Mouse (Mus musculus) urinary bladder, adult 18-20 months (tissue): ENCODE measurements around the gene Mapt.
"Not testable (repeated sequence)": the region's sequence is repeated elsewhere in the genome, so short reads cannot be mapped to it uniquely, and the experiment has no call there.

Experiments used
- DNase-seq, 2 experiments: peaks; one replicate each; pipeline ENCODE4 v3.0.0; 2022; ENCODE audit warnings: low spot score in 2 of 2, mixed read lengths in 2 of 2

The Mapt gene

DNA sequence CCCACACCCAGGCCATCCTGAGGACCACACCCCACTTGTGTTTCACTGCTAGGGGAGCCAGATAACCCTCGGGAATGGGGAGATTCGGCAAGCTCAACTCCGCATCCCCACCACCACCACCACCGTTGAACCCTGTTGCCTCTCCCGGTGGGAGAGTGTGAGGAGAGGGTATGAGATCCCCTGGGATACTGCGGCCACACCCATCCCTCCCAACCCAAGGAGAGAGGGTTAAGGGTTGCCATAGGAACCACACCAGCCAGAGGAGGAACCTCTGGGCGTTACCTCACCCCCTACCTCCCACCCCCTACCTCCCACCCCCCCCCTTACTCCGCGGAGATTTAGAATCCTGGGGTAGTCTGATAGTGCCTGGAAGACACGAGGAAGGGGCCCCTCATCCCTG is 1.9 kb downstream of the Mapt start:
- DNase-seq = no peak

DNA sequence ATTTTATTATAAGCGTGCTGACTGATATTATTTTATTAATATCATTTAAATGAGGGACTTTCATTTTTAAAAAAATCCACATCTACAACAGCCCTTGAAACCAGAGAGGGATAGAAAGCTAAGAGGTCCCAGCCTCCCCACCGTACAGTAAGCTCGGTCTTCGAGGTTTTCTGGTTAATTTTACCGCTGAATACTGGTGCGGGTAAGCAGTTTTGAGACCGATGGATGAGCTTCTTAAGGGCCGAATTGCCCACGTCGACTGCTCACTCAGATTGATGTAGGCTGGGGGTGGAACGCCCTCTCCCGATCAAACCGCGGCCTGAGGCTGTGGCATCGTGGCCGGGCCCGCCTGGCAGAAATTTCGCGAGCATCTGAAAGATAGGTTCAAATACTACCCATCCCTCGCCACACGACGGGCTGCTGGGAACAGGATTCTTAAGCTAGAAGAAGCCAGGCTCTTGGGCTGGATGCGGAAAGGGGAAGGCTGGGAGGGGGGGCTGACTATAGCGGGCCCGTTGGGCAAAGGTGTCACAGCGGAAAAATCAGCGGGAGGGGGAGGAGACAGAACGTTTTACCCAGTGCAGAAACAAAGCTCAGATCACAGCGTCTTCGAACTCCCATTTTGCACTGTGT is 2.5 kb downstream of the Mapt start:
- DNase-seq = no peak

- DNase-seq = no peak
Observed at GRCm38 (mm10) chr11:104234680-104235079, 3.5 kb downstream of the Mapt start.

- DNase-seq = no peak
Observed at GRCm38 (mm10) chr11:104235881-104236280, 4.7 kb downstream of the Mapt start.

- DNase-seq = no peak
Observed at GRCm38 (mm10) chr11:104237226-104237625, 6.0 kb downstream of the Mapt start.

- DNase-seq = no peak
Observed at GRCm38 (mm10) chr11:104237958-104238747, 7.0 kb downstream of the Mapt start.

DNA sequence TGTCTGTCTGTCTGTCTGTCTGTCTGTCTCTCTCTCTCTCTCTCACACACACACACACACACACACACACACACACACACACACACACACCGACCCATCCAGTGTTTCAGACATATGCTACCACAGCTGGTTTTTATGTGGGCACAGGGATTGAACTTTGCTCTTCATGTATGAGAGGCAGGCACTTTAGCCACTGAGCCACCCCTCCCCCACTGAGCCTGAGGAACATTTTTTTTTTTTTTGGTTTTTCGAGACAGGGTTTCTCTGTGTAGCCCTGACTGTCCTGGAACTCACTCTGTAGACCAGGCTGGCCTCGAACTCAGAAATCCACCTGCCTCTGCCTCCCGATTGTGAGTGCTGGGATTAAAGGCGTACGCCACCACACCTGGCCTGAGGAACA is 14.3 kb downstream of the Mapt start:
- DNase-seq = not testable (repeated sequence)

DNA sequence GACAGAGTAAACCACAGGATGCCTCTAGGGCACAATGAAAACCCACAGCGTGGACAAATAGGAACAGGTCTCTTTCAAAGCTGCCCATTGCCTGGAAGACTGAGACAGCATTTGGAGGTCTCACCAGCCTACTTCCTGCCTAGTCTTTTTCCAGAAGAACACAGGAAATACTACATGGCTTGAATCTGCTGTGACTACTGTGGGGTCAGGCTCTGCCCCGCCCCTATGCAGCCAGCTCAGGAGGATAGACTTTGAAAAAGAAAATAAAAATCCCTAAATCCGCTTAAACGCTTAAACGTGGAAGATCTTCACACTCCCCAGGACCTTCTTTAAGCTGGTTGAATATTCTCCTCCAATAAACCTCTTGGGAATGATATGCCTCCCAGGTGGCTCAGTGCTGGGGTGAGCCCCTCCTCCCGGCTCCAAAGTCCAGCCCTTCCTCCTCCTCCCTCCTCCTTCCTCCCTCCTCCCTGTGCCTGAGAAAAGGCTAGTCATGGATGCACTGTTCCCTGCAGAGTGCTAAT is 15.0 kb downstream of the Mapt start:
- no peak for DNase-seq

- no peak for DNase-seq
Observed at GRCm38 (mm10) chr11:104247141-104247717, 16.0 kb downstream of the Mapt start.

GRCm38 (mm10) chr11:104249420-104249819 is 18.2 kb downstream of the Mapt start:
- no peak for DNase-seq

GRCm38 (mm10) chr11:104251121-104251520 is 19.9 kb downstream of the Mapt start:
- DNase-seq = no peak

DNA sequence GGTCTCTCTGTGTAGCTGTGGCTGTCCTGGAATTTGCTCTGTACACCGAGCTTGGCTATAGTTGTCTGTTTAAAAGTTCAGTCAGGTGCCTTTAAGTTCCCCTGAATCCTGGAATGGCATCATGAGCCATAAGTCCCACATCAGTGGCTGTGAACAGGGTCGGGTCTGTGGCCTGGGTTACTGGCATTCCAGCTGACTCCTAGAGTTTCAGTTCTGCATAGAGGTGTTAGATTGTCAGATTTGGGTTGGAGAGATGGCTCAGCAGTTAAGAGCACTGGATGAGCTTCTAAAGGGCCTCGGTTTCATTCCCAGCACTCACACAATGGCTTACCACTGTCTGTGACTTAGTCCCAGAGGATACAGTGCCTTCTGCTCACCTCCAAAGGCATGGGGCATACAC is 20.9 kb downstream of the Mapt start:
- DNase-seq = no peak

DNA sequence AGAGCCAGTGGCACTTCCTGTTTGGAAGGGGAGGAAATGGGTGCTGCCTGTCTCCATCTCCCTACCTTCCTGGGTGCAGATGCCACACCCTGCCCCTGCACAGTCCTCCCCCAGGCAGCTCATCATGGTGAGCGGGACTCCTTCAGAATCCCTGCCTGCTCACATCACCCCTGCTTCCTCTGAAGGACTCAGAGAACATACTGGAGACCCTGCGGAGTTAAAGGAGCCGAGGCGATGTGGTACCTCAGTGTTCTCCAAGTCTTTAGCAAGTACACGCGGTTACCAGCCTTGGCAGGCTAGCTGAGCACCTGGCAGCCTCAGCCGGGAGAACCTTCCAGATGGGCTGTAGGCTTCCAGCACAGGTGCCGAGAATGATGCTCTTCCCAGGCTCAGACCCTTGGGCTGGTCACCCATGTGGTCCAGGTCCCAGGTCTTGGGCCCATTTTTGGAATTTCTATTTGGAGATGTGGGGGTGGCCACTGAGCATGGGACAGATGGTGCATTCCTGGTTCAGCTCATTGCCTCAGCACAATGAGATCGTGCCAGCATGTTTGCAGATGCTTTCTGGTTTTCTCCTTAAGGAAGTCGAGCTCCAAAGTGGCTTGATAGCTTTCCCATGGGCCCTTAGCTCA is 23.3 kb downstream of the Mapt start:
- DNase-seq = no peak

DNA sequence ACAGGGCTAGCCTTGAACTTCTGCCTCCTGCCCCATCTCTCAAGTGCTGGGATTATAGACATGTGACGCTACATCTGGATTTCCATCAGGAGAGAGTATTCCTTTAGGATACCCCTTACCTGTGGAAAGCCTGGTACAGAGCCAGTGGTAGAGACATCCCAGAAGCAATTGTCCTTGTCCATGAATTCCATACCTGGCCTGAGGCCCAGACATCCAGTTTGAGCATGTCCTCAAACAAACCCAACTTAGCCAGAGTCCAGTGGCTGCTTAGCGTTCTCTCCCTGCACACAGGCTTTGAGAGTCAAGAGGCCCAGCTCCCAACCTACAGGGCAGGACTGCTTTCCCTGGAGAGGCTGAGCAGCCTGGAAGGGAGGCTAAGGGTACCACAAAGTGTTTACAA is 25.0 kb downstream of the Mapt start:
- no peak for DNase-seq

- DNase-seq = no peak
Observed at GRCm38 (mm10) chr11:104258991-104259390, 27.8 kb downstream of the Mapt start.

DNA sequence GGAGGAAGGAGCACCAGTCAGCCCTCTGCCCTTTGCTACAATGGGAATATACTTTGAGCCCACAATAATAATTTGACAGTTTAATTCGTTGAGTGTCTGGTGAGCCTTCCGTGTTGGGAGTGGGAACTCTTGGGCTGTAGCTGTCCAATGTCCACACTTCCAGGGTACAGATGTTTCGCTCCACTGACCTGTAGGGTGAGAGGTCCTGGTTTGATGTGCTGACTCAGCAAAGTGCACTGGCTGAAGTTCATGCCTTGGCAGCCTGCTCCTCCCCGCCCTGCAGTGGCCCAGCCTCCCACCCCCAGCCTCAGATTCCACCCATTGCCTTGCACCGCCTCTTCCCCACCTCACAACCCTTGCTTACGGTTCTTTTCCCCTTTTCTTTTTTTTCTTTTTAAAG is 33.5 kb downstream of the Mapt start:
- no peak for DNase-seq

GRCm38 (mm10) chr11:104265669-104266068 is 34.5 kb downstream of the Mapt start:
- no peak for DNase-seq

DNA sequence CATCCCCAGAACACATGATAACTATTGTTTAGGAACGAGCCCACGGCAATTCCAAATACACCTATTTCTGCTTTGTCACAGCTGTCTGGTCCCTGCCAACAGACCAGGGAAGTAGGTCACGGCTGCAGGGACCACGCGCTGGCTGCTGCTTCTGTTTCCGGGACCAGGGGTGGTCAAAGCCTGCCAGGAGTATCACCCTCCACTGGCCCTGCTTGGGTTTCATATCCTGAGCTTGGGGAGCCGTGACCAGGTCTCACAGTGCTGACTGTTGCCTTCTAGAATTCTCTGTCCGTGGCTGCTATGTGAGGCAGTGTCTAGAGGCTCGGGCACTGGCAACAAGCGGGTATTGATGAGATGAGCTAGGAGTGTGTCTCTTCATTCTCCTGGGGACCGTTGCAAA is 36.2 kb downstream of the Mapt start:
- DNase-seq = no peak

DNA sequence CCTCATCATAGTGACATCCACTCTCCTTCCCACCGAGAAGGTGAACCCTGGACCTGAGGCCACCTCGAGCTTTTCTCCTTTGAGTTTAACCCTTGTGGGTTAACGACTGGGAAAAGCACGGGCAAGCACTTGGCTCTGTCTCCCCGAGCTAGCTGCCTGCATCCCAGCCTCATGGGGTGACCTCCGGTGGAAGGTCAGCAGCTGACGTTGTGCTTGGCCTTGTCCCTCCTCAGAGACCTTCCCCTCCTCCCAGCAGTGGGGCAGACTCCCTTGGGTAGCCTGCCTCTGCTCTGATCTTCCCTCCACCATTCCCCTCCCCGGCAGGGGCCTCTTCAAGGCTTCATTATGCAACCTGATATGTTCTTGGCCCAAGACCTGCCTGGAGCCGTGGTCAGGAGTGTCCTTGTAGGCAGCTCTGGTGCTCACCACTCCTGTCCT is 38.2 kb downstream of the Mapt start:
- no peak for DNase-seq

- no peak for DNase-seq
Observed at GRCm38 (mm10) chr11:104270452-104270851, 39.3 kb downstream of the Mapt start.

DNA sequence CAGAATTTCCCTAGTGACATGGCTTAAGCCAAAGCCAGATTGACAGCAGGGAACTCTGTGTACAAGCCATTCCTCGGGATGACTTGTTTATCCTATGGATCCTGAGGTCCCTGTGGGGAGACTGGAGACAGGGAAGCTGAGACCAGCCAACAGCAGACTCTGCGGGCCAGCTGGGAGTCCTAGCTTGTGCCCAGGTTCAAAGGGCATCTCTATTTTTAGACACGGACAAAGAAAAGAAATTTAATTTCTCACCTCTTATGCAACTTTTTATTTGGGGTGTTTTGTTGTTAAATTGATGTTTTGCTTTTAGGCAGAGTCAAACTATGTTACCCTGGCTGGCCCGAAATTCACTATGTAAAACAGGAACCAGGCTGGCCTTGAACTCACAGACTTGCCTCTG is 39.7 kb downstream of the Mapt start:
- no peak for DNase-seq

GRCm38 (mm10) chr11:104271876-104272275 is 40.7 kb downstream of the Mapt start:
- no peak for DNase-seq
